Mouse (Mus musculus): ENCODE results near the gene Pde6h. TPM values are rescaled to one million over a fixed set of nuclear protein-coding genes. Genes with fewer than 3 reads are reported as not detected.
A peak's percentile ranks its signal among the peaks of the same experiment; 100 is the strongest.
"Not testable (repeated sequence)": the region's sequence is repeated elsewhere in the genome, so short reads cannot be mapped to it uniquely, and the experiment has no call there.

The Pde6h gene
- polyA plus RNA-seq, 1 experiment from 2014 or later = not detected

GRCm38 (mm10) chr6:136955240-136955639, 31.6 kb downstream of the Pde6h start:
- Histone ChIP-seq H3K4me3 (replicated peaks; ENCODE audit: low read length) (no peak overlapping the region), H3K4me2 (ENCODE audit: low read depth, low read length) (no peak overlapping the region), H3K9me3 (replicated peaks; ENCODE audit: control insufficient read depth, low read length) (no peaks in the 10 kb centered on the region), H3K27ac (ENCODE audit: low read length) (no peak overlapping the region), H3K9ac (ENCODE audit: low read length) (no peak overlapping the region), H3K36me3 (ENCODE audit: control insufficient read depth, insufficient read depth, low read length) (no peaks in the 10 kb centered on the region), H3K27me3 (ENCODE audit: control insufficient read depth, insufficient read depth, low read length) (no peaks in the 10 kb centered on the region), H3K4me1 (ENCODE audit: control insufficient read depth, insufficient read depth, low read length) (no peaks in the 10 kb centered on the region)
- WGBS = 86% methylated on average over 3 of the region's 3 CpGs
- ATAC-seq (ENCODE audit: insufficient read depth, low FRiP score) = no peak

DNA sequence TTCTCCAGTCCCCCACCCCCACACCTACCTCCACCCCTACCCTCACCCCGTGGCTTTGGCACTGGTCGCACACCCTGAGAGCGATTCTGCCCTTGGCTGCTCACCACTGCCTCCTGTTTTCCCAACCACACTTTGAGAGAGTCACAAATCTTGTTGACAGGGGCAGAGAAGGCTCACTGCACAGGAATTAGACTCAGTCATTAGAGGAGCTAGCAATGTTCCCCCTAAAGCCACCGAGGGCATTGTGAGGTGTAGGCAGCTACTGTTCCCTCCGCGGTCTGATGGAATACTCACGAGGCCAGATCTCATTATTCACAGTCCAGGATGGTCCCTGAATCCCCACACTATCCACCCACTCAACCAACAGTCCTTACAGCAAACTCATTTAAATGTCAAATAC, 33.4 kb downstream of the Pde6h start:
- Histone ChIP-seq H3K9me3 (replicated peaks; ENCODE audit: control insufficient read depth, low read length) (no peaks in the 10 kb centered on the region), H3K4me3 (replicated peaks; ENCODE audit: low read length) (no peak overlapping the region), H3K27ac (ENCODE audit: low read length) (no peak overlapping the region), H3K27me3 (ENCODE audit: control insufficient read depth, insufficient read depth, low read length) (no peaks in the 10 kb centered on the region), H3K4me1 (ENCODE audit: control insufficient read depth, insufficient read depth, low read length) (no peaks in the 10 kb centered on the region), H3K36me3 (ENCODE audit: control insufficient read depth, insufficient read depth, low read length) (no peaks in the 10 kb centered on the region), H3K9ac (ENCODE audit: low read length) (no peak overlapping the region), H3K4me2 (ENCODE audit: low read depth, low read length) (no peak overlapping the region)
- no peak for ATAC-seq (ENCODE audit: insufficient read depth, low FRiP score)
- WGBS = 70% methylated on average over 7 of the region's 7 CpGs

- WGBS = 50% methylated on average over 11 of the region's 11 CpGs
- no peak for ATAC-seq (ENCODE audit: insufficient read depth, low FRiP score)
- no peak overlapping the region for H3K4me2 ChIP-seq (ENCODE audit: low read depth, low read length)
Observed at GRCm38 (mm10) chr6:136959131-136959530, 35.5 kb downstream of the Pde6h start.

GRCm38 (mm10) chr6:136962957-136963356, 39.3 kb downstream of the Pde6h start:
- H3K36me3 ChIP-seq (ENCODE audit: control insufficient read depth, insufficient read depth, low read length) = no peaks in the 10 kb centered on the region
- no peak overlapping the region for H3K27ac ChIP-seq (ENCODE audit: low read length)
- H3K4me1 ChIP-seq (ENCODE audit: control insufficient read depth, insufficient read depth, low read length) = no peaks in the 10 kb centered on the region
- no peak overlapping the region for H3K9ac ChIP-seq (ENCODE audit: low read length)
- no peaks in the 10 kb centered on the region for H3K27me3 ChIP-seq (ENCODE audit: control insufficient read depth, insufficient read depth, low read length)
- ATAC-seq (ENCODE audit: insufficient read depth, low FRiP score) = no peak
- 72% methylated on average over 11 of the region's 11 CpGs for WGBS
- no peak overlapping the region for H3K4me2 ChIP-seq (ENCODE audit: low read depth, low read length)
- no peak overlapping the region for H3K4me3 ChIP-seq (replicated peaks; ENCODE audit: low read length)
- H3K9me3 ChIP-seq (replicated peaks; ENCODE audit: control insufficient read depth, low read length) = no peaks in the 10 kb centered on the region

More at GRCm38 (mm10) chr6:136959131-136959530, 35.5 kb downstream of the Pde6h start:
- Histone ChIP-seq H3K4me3 (replicated peaks; ENCODE audit: low read length) (no peak overlapping the region), H3K9me3 (replicated peaks; ENCODE audit: control insufficient read depth, low read length) (no peaks in the 10 kb centered on the region), H3K27ac (ENCODE audit: low read length) (no peak overlapping the region), H3K9ac (ENCODE audit: low read length) (no peak overlapping the region), H3K4me1 (ENCODE audit: control insufficient read depth, insufficient read depth, low read length) (no peaks in the 10 kb centered on the region), H3K36me3 (ENCODE audit: control insufficient read depth, insufficient read depth, low read length) (no peaks in the 10 kb centered on the region), H3K27me3 (ENCODE audit: control insufficient read depth, insufficient read depth, low read length) (no peaks in the 10 kb centered on the region)

DNA sequence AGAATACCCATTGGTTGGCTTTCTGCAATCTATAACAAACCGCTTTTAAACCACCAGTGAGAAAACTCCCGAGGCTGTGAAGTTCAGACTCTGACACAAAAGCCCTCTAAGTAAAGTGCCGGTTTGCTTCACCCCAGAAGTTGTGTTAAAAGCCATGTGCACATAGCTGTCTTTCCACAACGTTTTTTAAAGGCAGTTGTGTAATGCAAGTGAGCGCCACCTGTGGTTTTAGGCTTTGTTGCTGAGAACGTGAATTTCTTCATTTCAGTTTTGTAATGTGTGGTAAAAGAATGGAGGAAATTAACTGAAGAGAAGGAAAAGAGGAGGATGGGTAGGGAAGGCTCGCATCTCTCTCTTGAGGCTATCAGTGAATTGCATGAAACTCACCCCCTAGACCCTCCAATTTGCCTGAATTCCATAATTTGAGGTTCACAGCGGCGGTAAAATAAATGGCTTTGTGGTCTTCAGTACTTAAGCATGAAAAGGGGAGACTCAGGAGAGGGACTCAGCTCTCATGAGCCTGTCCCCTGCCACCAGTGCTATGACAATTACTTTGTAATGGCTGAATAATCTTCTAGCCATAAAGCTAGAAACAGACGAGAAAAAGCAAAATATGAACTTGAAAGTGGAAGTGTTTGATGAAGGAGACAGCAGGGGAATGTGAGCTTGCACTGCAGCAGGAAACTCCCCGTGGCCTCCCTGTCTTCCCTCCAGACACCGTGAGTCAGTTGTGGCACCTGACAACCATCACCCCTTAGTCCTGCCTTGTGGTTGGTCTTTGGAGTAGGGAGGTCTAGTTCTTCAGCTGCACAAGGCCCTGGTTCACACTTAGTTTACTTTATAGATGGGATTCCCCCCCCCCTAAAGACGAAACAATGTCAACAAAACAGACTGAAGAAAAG, 41.2 kb downstream of the Pde6h start:
- Histone ChIP-seq H3K27me3 (ENCODE audit: control insufficient read depth, insufficient read depth, low read length) (no peaks in the 10 kb centered on the region), H3K4me2 (ENCODE audit: low read depth, low read length) (no peak overlapping the region), H3K27ac (ENCODE audit: low read length) (no peak overlapping the region), H3K4me3 (replicated peaks; ENCODE audit: low read length) (no peak overlapping the region), H3K4me1 (ENCODE audit: control insufficient read depth, insufficient read depth, low read length) (peaks cover 3% of the 10 kb centered on the region; the same call in 1 of the 2 replicates), H3K9ac (ENCODE audit: low read length) (no peak overlapping the region), H3K36me3 (ENCODE audit: control insufficient read depth, insufficient read depth, low read length) (no peaks in the 10 kb centered on the region), H3K9me3 (replicated peaks; ENCODE audit: control insufficient read depth, low read length) (no peaks in the 10 kb centered on the region)
- WGBS = 57% methylated on average over 13 of the region's 13 CpGs
- ATAC-seq (ENCODE audit: insufficient read depth, low FRiP score) = no peak

GRCm38 (mm10) chr6:136965912-136966311, 42.3 kb downstream of the Pde6h start:
- Histone ChIP-seq H3K4me2 (ENCODE audit: low read depth, low read length) (no peak overlapping the region), H3K4me1 (ENCODE audit: control insufficient read depth, insufficient read depth, low read length) (peaks cover 3% of the 10 kb centered on the region; the same call in 1 of the 2 replicates), H3K27ac (ENCODE audit: low read length) (no peak overlapping the region), H3K27me3 (ENCODE audit: control insufficient read depth, insufficient read depth, low read length) (no peaks in the 10 kb centered on the region), H3K9me3 (replicated peaks; ENCODE audit: control insufficient read depth, low read length) (no peaks in the 10 kb centered on the region), H3K4me3 (replicated peaks; ENCODE audit: low read length) (no peak overlapping the region), H3K36me3 (ENCODE audit: control insufficient read depth, insufficient read depth, low read length) (no peaks in the 10 kb centered on the region), H3K9ac (ENCODE audit: low read length) (no peak overlapping the region)
- ATAC-seq (ENCODE audit: insufficient read depth, low FRiP score) = no peak
- 66% methylated on average over 10 of the region's 10 CpGs for WGBS

DNA sequence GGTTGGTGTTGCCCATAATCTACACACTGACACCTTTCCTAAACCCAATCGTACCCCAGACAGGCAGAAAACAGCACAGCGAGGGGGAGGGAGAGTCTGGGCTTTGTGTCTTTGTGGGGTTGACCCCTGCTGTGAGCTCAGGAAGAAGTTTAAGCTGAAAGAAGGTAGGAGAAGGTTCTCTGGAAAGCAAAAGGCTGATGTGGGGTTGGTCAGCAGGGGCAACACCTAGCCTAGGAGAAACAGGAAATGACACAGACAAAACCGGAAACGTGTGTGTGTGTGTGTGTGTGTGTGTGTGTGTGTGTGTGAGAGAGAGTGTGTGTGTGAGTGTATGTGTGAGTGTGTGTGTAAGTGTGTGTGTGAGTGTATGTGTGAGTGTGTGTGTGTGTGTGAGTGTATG, 43.8 kb downstream of the Pde6h start:
- Histone ChIP-seq H3K9ac (ENCODE audit: low read length) (no peak overlapping the region), H3K27ac (ENCODE audit: low read length) (no peak overlapping the region), H3K27me3 (ENCODE audit: control insufficient read depth, insufficient read depth, low read length) (no peaks in the 10 kb centered on the region), H3K4me3 (replicated peaks; ENCODE audit: low read length) (no peak overlapping the region), H3K9me3 (replicated peaks; ENCODE audit: control insufficient read depth, low read length) (no peaks in the 10 kb centered on the region), H3K4me1 (ENCODE audit: control insufficient read depth, insufficient read depth, low read length) (peaks cover 3% of the 10 kb centered on the region; the same call in 1 of the 2 replicates), H3K36me3 (ENCODE audit: control insufficient read depth, insufficient read depth, low read length) (no peaks in the 10 kb centered on the region), H3K4me2 (ENCODE audit: low read depth, low read length) (no peak overlapping the region)
- WGBS = 70% methylated on average over 4 of the region's 4 CpGs
- no peak for ATAC-seq (ENCODE audit: insufficient read depth, low FRiP score)

GRCm38 (mm10) chr6:136968877-136969276, 45.2 kb downstream of the Pde6h start:
- not testable (repeated sequence) for H3K36me3 ChIP-seq (ENCODE audit: control insufficient read depth, insufficient read depth, low read length); H3K9me3 ChIP-seq (replicated peaks; ENCODE audit: control insufficient read depth, low read length); H3K9ac ChIP-seq (ENCODE audit: low read length); H3K4me1 ChIP-seq (ENCODE audit: control insufficient read depth, insufficient read depth, low read length); H3K4me2 ChIP-seq (ENCODE audit: low read depth, low read length); H3K4me3 ChIP-seq (replicated peaks; ENCODE audit: low read length); H3K27me3 ChIP-seq (ENCODE audit: control insufficient read depth, insufficient read depth, low read length)
- peak overlapping the region; percentile 53; the same call in 1 of the 2 replicates for H3K27ac ChIP-seq (ENCODE audit: low read length)
- ATAC-seq (ENCODE audit: insufficient read depth, low FRiP score) = peak; percentile 72
- WGBS = 14% methylated on average over 4 of the region's 4 CpGs

DNA sequence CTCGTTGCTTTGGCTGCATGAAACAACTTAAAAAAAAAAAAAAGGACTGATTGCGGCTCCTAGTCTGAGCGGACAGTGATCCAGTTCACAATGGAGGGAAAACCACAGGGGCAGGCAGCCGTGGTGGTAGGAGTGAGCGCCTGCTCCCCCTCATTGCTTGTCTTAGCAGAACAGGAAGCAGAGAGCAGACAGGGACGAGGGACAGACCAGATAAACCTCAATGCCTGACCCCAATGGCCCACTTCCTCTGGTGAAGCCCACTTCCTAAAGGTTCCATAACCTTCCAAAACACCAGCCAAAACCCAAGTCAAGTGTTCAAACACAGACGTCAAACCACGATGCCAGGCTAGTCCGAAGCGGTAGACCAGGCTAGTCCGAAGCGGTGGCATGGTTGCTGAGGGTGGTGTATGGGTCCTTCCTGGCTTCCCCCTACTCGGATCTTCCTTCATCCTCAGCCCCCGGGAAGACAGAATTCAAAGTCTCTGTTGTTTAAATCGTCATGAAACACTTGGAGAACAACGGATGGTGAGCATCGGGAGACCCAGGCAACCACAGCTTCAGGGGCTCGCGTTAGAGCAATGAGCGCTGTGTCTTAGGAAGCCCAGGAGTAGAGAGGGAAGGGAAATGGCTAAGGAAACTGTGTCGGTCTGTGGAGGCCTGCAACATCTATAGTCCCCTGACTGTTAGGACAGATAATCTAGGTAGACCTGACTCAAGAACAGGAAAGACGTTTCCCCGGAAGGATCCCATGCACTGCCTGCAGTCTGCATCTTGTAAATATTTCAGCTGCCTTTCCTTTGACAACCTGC, 55.8 kb downstream of the Pde6h start:
- Histone ChIP-seq H3K4me1 (ENCODE audit: control insufficient read depth, insufficient read depth, low read length) (peaks cover 6% of the 10 kb centered on the region; the same call in 1 of the 2 replicates), H3K27me3 (ENCODE audit: control insufficient read depth, insufficient read depth, low read length) (no peaks in the 10 kb centered on the region), H3K36me3 (ENCODE audit: control insufficient read depth, insufficient read depth, low read length) (no peaks in the 10 kb centered on the region), H3K27ac (ENCODE audit: low read length) (peak overlapping the region; percentile 43), H3K9ac (ENCODE audit: low read length) (peak overlapping the region; percentile 60; the same call in 1 of the 2 replicates), H3K4me2 (ENCODE audit: low read depth, low read length) (no peak overlapping the region), H3K4me3 (replicated peaks; ENCODE audit: low read length) (no peak overlapping the region), H3K9me3 (replicated peaks; ENCODE audit: control insufficient read depth, low read length) (no peaks in the 10 kb centered on the region)
- WGBS = 81% methylated on average over 23 of the region's 23 CpGs
- no peak for ATAC-seq (ENCODE audit: insufficient read depth, low FRiP score)
